Mouse (Mus musculus) layer of hippocampus, adult 6 months (tissue): ENCODE measurements around the gene Dapk1. TPM values are rescaled to one million over a fixed set of nuclear protein-coding genes. Genes with fewer than 3 reads are reported as not detected.

Experiments used
- long read RNA-seq, 2 experiments: library from polyadenylated mRNA; unstranded; transcript quantifications; one replicate each; pipeline ENCODE4 v2.0.0; 2019 to 2020
- polyA plus RNA-seq: library from polyadenylated mRNA; unstranded; fragments of <200 nt; fragmentation: Nextera tagmentation; gene quantifications from 2 replicates; pipeline ENCODE4 v1.2.3, GENCODE M21; 2021

Dapk1 gene
- 17.3 and 19.8 TPM in 2 replicates for polyA plus RNA-seq
- long read RNA-seq, experiment 1, full-length matches to known transcripts, result 10 of 44 reads
- long read RNA-seq, experiment 1, partial matches to known transcripts, result 32 of 44 reads
- long read RNA-seq, experiment 1, other reads (novel, unspliced or antisense), result 2 of 44 reads
- long read RNA-seq, experiment 2, full-length matches to known transcripts, result 54 of 135 reads
- long read RNA-seq, experiment 2, partial matches to known transcripts, result 45 of 135 reads
- long read RNA-seq, experiment 2, other reads (novel, unspliced or antisense), result 36 of 135 reads

DNA sequence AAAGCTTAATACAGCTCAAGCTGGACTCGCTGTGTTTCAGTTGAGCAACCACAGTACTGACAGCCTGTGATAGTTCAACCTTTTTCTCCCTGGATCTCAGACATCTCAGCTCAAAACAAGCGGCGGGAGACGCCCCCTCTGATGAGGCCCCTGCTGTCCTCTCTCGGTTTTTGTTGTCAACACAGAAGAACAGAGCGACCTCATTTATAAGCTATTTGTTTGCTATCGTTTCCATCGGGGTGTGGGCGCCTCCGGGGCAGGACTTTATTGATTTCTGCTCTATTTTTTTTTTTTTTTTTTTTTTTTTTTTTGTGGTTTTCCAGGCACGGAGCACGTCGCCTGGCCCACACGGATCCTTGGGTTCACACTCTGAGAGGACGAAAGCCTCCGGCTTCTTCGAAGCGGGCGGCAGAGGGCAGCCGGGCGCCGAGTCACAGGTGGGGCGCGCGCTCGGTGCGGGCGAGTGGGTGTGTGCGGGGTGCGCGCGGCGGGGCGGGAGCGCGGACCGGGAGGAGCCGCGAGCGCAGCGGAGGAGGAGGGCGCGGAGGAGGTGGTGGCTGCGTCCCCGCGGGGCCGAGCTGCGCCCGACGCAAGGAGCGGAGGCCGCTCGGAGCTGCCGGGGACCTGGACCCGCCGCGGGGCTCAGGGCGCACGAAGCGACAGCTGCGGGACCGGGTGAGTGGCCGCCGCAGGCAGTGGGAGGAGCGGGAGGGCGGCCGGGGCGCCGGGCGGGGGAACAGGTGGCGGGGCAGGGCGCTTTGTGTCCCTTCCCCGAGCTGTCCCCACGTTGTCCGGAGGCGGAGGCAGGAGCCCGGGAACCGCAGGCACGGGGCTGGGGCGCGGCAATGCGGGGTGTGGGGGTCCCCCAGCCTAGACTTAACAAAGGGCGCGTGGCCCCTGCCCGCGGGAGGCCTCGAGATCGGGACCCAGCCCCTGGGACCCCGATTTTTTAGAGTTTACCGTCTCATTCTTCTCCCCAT is at the start of gene Dapk1:
Gene Dapk1, plus strand, starts transcription at position 512 of the 980 bp plus-strand sequence.

DNA sequence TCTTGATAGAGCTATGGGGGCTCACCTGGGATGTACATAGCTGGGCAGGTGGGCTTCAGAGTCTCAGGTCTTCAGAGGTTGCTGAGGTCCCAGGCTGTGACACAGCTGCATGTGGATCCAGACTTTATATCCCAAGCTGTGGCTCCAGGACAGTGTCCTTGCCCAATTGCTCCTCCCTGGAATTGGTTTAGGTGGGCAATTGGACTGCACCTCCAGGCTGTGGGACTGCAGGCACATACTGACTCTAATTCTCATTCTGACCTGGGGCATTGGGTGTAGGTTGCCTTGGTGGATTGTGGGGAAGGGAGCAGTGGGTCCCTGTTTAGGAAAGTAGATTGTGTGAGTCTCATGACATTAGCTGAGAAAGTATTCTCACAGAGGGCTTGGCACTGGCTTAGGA is 184.5 kb downstream of the Dapk1 start, which contains the start of gene BC051665:
Gene BC051665, minus strand, starts transcription at position 101 of the 400 bp plus-strand sequence.

DNA sequence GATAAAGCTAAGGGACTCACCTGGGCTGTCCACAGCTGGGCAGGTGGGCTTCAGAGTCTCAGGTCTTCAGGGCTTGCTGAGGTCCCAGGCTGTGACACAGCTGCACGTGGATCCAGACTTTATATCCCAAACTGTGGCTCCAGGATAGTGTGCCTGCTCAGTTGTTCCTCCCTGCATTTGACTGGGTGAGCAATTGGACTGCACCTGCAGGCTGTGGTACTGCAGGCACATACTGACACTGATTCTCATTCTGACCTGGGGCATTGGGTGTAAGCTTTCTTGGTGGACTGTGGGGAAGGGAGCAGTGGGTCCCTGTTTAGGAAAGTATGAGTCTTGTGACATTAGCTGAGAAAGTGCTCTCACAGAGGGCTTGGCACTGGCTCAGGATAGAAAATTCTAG is 201.0 kb downstream of the Dapk1 start, which contains the start of gene Ctsll3:
Gene Ctsll3, minus strand, starts transcription at position 101 of the 400 bp plus-strand sequence.

Other genes starting within 250 kb of the Dapk1 start
- gene BC051665, start 184.4 kb downstream of the Dapk1 start, polyA plus RNA-seq, result not detected in 2 replicates
- not detected in 2 replicates for gene Ctsll3, start 200.9 kb downstream of the Dapk1 start, polyA plus RNA-seq